Mouse (Mus musculus) stomach, adult 2 months (tissue): ENCODE results near the gene Gzmf. TPM values are rescaled to one million over a fixed set of nuclear protein-coding genes. Genes with fewer than 3 reads are reported as not detected.

Experiments used
- polyA plus RNA-seq: library from polyadenylated mRNA; depleted of rRNA; stranded (reverse); fragments of >200 nt; gene quantifications from 2 replicates; pipeline ENCODE4 v1.2.3, GENCODE M21; 2012; rRNA removed

Gene Gzmf
- polyA plus RNA-seq: not detected in 2 replicates

DNA sequence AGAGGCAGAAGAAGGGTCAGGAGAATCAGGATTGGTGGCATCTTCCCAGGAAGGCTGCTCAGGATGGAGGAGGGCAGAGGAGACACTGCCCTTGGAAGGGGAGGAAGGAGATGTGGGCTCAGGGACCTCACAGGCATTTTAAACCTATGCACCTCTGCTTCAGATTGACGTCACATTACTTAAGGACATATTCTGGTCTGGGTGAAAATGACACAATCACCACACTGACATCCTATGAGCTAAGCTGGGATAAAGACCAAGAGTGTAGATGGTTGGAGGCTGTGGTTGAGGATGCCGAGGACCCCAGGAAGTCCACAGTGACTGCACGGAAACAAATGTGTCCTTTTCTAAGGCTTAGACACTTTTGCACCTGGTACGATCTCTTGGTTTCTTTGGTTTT lies at the start of gene Gzmf:
Gene Gzmf (minus strand): TSS at position 101 of the 400 bp plus-strand sequence.

DNA sequence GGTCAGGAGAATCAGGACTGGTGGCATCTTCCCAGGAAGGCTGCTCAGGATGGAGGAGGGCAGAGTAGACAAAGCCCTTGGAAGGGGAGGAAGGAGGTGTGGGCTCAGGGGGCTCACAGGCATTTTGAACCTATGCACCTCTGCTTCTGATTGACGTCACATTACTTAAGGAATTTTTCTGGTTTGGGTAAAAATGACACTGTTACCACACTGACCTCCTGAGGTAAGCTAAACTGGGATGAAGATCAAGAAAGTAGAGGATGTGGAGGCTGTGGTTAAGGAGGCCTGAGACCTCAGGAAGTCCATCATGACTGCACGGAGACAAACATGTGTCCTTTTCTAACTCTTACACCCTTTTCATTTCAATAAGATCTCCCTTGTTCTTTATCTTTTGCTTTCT lies 23.3 kb upstream of the Gzmf start, which contains the start of gene Gzmc:
Gene Gzmc (minus strand): TSS at position 101 of the 400 bp plus-strand sequence.

DNA sequence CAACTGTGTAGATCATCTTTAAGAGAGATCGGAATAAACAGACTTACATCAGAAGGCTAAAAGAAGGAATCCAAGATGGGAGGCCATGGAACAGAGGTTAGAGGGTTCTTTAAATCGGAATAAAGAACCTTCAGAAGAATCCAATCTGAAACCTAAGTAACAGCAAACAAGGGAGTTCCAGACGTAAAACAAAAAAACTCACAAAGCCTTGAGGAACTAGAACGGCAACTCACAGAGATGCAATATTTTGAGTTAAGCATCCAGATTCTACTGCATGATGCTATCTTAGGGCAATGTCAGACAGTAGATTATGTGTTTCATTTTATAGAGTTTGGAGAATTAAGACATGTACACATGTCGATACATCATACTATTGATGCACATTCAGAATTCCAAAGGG lies 36.7 kb downstream of the Gzmf start, which contains the start of gene Gzmn:
Gene Gzmn (minus strand): TSS at position 101 of the 400 bp plus-strand sequence.

DNA sequence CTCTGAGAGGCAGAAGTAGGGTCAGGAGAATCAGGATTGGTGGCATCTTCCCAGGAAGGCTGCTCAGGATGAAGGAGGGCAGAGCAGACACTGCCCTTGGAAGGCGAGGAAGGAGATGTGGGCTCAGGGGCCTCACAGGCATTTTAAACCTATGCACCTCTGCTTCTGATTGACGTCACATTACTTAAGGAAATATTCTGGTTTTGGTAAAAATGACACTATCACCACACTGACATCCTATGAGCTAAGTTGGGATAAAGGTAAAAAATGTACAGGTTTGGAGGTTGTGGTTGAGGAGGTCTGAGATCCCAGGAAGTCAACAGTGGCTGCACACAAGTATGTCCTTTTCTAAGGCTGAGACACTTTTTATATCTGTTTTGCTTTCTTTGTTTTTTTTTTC lies 51.7 kb downstream of the Gzmf start, which contains the start of gene Gzmg:
Gene Gzmg (minus strand): TSS at position 101 of the 400 bp plus-strand sequence.

Other genes with a start within 250 kb of the Gzmf start
- gene Mcpt1, start 193.4 kb downstream of the Gzmf start, polyA plus RNA-seq: 16.9 and 47.6 TPM in 2 replicates
- not detected in 2 replicates for gene Mcpt9, start 180.9 kb downstream of the Gzmf start, polyA plus RNA-seq
- gene Mcpt2, start 169.4 kb downstream of the Gzmf start, polyA plus RNA-seq: 7.9 and 8.6 TPM in 2 replicates
- 1.5 and 2.9 TPM in 2 replicates for gene Mcpt4, start 149.1 kb downstream of the Gzmf start, polyA plus RNA-seq
- not detected in 2 replicates for gene Mcpt8, start 126.1 kb downstream of the Gzmf start, polyA plus RNA-seq
- not detected in 2 replicates for gene Ctsg, start 108.8 kb downstream of the Gzmf start, polyA plus RNA-seq
- not detected in 2 replicates for gene Gzme, start 90.8 kb downstream of the Gzmf start, polyA plus RNA-seq
- not detected in 2 replicates for gene Gzmd, start 78.8 kb downstream of the Gzmf start, polyA plus RNA-seq
- not detected in 2 replicates for gene Gzmg, start 51.8 kb downstream of the Gzmf start, polyA plus RNA-seq
- not detected in 2 replicates for gene Gzmn, start 36.8 kb downstream of the Gzmf start, polyA plus RNA-seq
- gene Gzmc, start 23.2 kb upstream of the Gzmf start, polyA plus RNA-seq: not detected in 2 replicates
- 0.08 and 0.09 TPM in 2 replicates for gene Gzmb, start 50.8 kb upstream of the Gzmf start, polyA plus RNA-seq
- gene Atp12a, start 153.7 kb upstream of the Gzmf start, polyA plus RNA-seq: 0.25 TPM in 1 of 2 replicates, not detected in the other
- not detected in 2 replicates for gene Rnf17, start 191.2 kb upstream of the Gzmf start, polyA plus RNA-seq